Mouse (Mus musculus): ENCODE results near the gene Atxn10. TPM values are rescaled to one million over a fixed set of nuclear protein-coding genes. Genes with fewer than 3 reads are reported as not detected.

The Atxn10 gene
- polyA plus RNA-seq, 1 experiment, result 320 TPM

- Histone ChIP-seq H3K27me3 (ENCODE audit: control insufficient read depth, insufficient read depth, low read length, poor library complexity, severe bottlenecking) (no peaks in the 10 kb centered on the region), H3K9ac (ENCODE audit: low read depth, poor library complexity, severe bottlenecking) (no peak overlapping the region), H3K36me3 (ENCODE audit: control insufficient read depth, insufficient read depth, low read length, poor library complexity, severe bottlenecking) (peaks cover 21% of the 10 kb centered on the region), H3K9me3 (replicated peaks; ENCODE audit: control insufficient read depth, insufficient read depth, low read length, poor library complexity, severe bottlenecking) (no peaks in the 10 kb centered on the region), H3K4me1 (ENCODE audit: control insufficient read depth, insufficient read depth, low read length) (peaks cover 2% of the 10 kb centered on the region), H3K27ac (ENCODE audit: insufficient read depth, low read length) (no peak overlapping the region), H3K4me3 (ENCODE audit: low read depth, low read length) (no peak overlapping the region)
- TF ChIP-seq CTCF (IDR thresholded peaks at IDR 0.05; ENCODE audit: low read depth, low read length), result no peak
- TF ChIP-seq EP300 (IDR thresholded peaks at IDR 0.05; ENCODE audit: insufficient read depth, low read depth, low read length), result no peak
- no peak for TF ChIP-seq POLR2A (IDR thresholded peaks at IDR 0.05; ENCODE audit: insufficient read depth, low read length)
Measured at GRCm38 (mm10) chr15:85466456-85467067, 130.5 kb downstream of the Atxn10 start.

GRCm38 (mm10) chr15:85469401-85469800, 133.4 kb downstream of the Atxn10 start:
- no peaks in the 10 kb centered on the region for H3K27me3 ChIP-seq (ENCODE audit: control insufficient read depth, insufficient read depth, low read length, poor library complexity, severe bottlenecking)
- peaks cover 3% of the 10 kb centered on the region; the same call in 1 of the 2 replicates for H3K36me3 ChIP-seq (ENCODE audit: control insufficient read depth, insufficient read depth, low read length, poor library complexity, severe bottlenecking)
- H3K9me3 ChIP-seq (replicated peaks; ENCODE audit: control insufficient read depth, insufficient read depth, low read length, poor library complexity, severe bottlenecking), result no peaks in the 10 kb centered on the region
- no peak overlapping the region for H3K27ac ChIP-seq (ENCODE audit: insufficient read depth, low read length)
- TF ChIP-seq POLR2A (IDR thresholded peaks at IDR 0.05; ENCODE audit: insufficient read depth, low read length), result no peak
- no peak for TF ChIP-seq CTCF (IDR thresholded peaks at IDR 0.05; ENCODE audit: low read depth, low read length)
- no peak for TF ChIP-seq EP300 (IDR thresholded peaks at IDR 0.05; ENCODE audit: insufficient read depth, low read depth, low read length)
- H3K4me3 ChIP-seq (ENCODE audit: low read depth, low read length), result no peak overlapping the region
- no peaks in the 10 kb centered on the region for H3K4me1 ChIP-seq (ENCODE audit: control insufficient read depth, insufficient read depth, low read length)
- no peak overlapping the region for H3K9ac ChIP-seq (ENCODE audit: low read depth, poor library complexity, severe bottlenecking)

GRCm38 (mm10) chr15:85474697-85475096, 138.7 kb downstream of the Atxn10 start:
- no peaks in the 10 kb centered on the region for H3K4me1 ChIP-seq (ENCODE audit: control insufficient read depth, insufficient read depth, low read length)
- no peak for TF ChIP-seq CTCF (IDR thresholded peaks at IDR 0.05; ENCODE audit: low read depth, low read length)
- TF ChIP-seq EP300 (IDR thresholded peaks at IDR 0.05; ENCODE audit: insufficient read depth, low read depth, low read length), result no peak
- TF ChIP-seq POLR2A (IDR thresholded peaks at IDR 0.05; ENCODE audit: insufficient read depth, low read length), result no peak
- no peak overlapping the region for H3K4me3 ChIP-seq (ENCODE audit: low read depth, low read length)
- H3K9me3 ChIP-seq (replicated peaks; ENCODE audit: control insufficient read depth, insufficient read depth, low read length, poor library complexity, severe bottlenecking), result no peaks in the 10 kb centered on the region
- H3K27ac ChIP-seq (ENCODE audit: insufficient read depth, low read length), result no peak overlapping the region
- H3K36me3 ChIP-seq (ENCODE audit: control insufficient read depth, insufficient read depth, low read length, poor library complexity, severe bottlenecking), result no peaks in the 10 kb centered on the region
- H3K9ac ChIP-seq (ENCODE audit: low read depth, poor library complexity, severe bottlenecking), result no peak overlapping the region
- no peaks in the 10 kb centered on the region for H3K27me3 ChIP-seq (ENCODE audit: control insufficient read depth, insufficient read depth, low read length, poor library complexity, severe bottlenecking)

GRCm38 (mm10) chr15:85477584-85477983, 141.5 kb downstream of the Atxn10 start:
- Histone ChIP-seq H3K9me3 (replicated peaks; ENCODE audit: control insufficient read depth, insufficient read depth, low read length, poor library complexity, severe bottlenecking) (no peaks in the 10 kb centered on the region), H3K27ac (ENCODE audit: insufficient read depth, low read length) (no peak overlapping the region), H3K4me3 (ENCODE audit: low read depth, low read length) (no peak overlapping the region), H3K4me1 (ENCODE audit: control insufficient read depth, insufficient read depth, low read length) (peaks cover 8% of the 10 kb centered on the region), H3K36me3 (ENCODE audit: control insufficient read depth, insufficient read depth, low read length, poor library complexity, severe bottlenecking) (no peaks in the 10 kb centered on the region), H3K27me3 (ENCODE audit: control insufficient read depth, insufficient read depth, low read length, poor library complexity, severe bottlenecking) (no peaks in the 10 kb centered on the region), H3K9ac (ENCODE audit: low read depth, poor library complexity, severe bottlenecking) (no peak overlapping the region)
- TF ChIP-seq CTCF (IDR thresholded peaks at IDR 0.05; ENCODE audit: low read depth, low read length) (peak; percentile 74), EP300 (IDR thresholded peaks at IDR 0.05; ENCODE audit: insufficient read depth, low read depth, low read length) (no peak)

GRCm38 (mm10) chr15:85479365-85479764, 143.3 kb downstream of the Atxn10 start:
- H3K9ac ChIP-seq (ENCODE audit: low read depth, poor library complexity, severe bottlenecking), result no peak overlapping the region
- TF ChIP-seq CTCF (IDR thresholded peaks at IDR 0.05; ENCODE audit: low read depth, low read length) (no peak), EP300 (IDR thresholded peaks at IDR 0.05; ENCODE audit: insufficient read depth, low read depth, low read length) (no peak), POLR2A (IDR thresholded peaks at IDR 0.05; ENCODE audit: insufficient read depth, low read length) (no peak)

GRCm38 (mm10) chr15:85479919-85480318, 143.9 kb downstream of the Atxn10 start:
- no peak overlapping the region for H3K27ac ChIP-seq (ENCODE audit: insufficient read depth, low read length)
- no peaks in the 10 kb centered on the region for H3K9me3 ChIP-seq (replicated peaks; ENCODE audit: control insufficient read depth, insufficient read depth, low read length, poor library complexity, severe bottlenecking)
- H3K4me1 ChIP-seq (ENCODE audit: control insufficient read depth, insufficient read depth, low read length), result peaks cover 8% of the 10 kb centered on the region
- no peaks in the 10 kb centered on the region for H3K36me3 ChIP-seq (ENCODE audit: control insufficient read depth, insufficient read depth, low read length, poor library complexity, severe bottlenecking)
- H3K27me3 ChIP-seq (ENCODE audit: control insufficient read depth, insufficient read depth, low read length, poor library complexity, severe bottlenecking), result no peaks in the 10 kb centered on the region
- TF ChIP-seq EP300 (IDR thresholded peaks at IDR 0.05; ENCODE audit: insufficient read depth, low read depth, low read length), result no peak
- TF ChIP-seq POLR2A (IDR thresholded peaks at IDR 0.05; ENCODE audit: insufficient read depth, low read length), result no peak
- TF ChIP-seq CTCF (IDR thresholded peaks at IDR 0.05; ENCODE audit: low read depth, low read length), result no peak
- H3K4me3 ChIP-seq (ENCODE audit: low read depth, low read length), result no peak overlapping the region
- H3K9ac ChIP-seq (ENCODE audit: low read depth, poor library complexity, severe bottlenecking), result no peak overlapping the region

More at GRCm38 (mm10) chr15:85479365-85479764, 143.3 kb downstream of the Atxn10 start:
- H3K4me1 ChIP-seq (ENCODE audit: control insufficient read depth, insufficient read depth, low read length), result peaks cover 8% of the 10 kb centered on the region
- no peak overlapping the region for H3K27ac ChIP-seq (ENCODE audit: insufficient read depth, low read length)
- no peaks in the 10 kb centered on the region for H3K36me3 ChIP-seq (ENCODE audit: control insufficient read depth, insufficient read depth, low read length, poor library complexity, severe bottlenecking)
- H3K27me3 ChIP-seq (ENCODE audit: control insufficient read depth, insufficient read depth, low read length, poor library complexity, severe bottlenecking), result no peaks in the 10 kb centered on the region
- H3K9me3 ChIP-seq (replicated peaks; ENCODE audit: control insufficient read depth, insufficient read depth, low read length, poor library complexity, severe bottlenecking), result no peaks in the 10 kb centered on the region
- H3K4me3 ChIP-seq (ENCODE audit: low read depth, low read length), result no peak overlapping the region
